In the genomic region with DNA sequence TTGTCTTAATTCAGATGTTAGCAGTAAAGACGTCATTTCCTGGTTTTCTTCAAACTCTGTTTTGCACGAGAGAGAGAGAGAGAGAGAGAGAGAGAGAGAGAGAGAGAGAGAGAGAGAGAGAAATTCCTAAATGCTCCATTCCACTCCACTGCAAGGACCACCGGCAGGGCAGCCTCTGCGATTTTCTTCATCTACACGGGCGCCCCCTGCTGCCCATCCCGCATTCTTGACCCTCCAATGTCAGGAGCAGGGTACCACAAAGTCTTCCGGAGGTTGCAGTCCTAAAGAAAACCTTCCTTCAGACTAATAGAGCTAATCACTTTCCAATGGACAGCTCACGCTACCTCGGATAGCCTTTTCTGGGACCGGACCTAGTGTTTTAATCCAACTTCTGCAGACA, we compare ENCODE assay signal across 7 mouse cellular contexts. TPM values are rescaled to one million over a fixed set of nuclear protein-coding genes. Genes with fewer than 3 reads are reported as not detected.
DNase-seq lines count a peak whose midpoint lies in the region; ATAC-seq and TF ChIP-seq lines count a peak whose summit lies in the region.

No protein-coding gene starts in this region.

- H3K27ac ChIP-seq in limb, embryonic 14.5 days (replicated peaks; ENCODE audit: low read depth, low read length): peak overlapping the region; percentile 98
- no peak overlapping the region for H3K27ac ChIP-seq in midbrain, embryonic 15.5 days

- H3K27me3 ChIP-seq in limb, embryonic 14.5 days (ENCODE audit: control insufficient read depth, insufficient read depth, low read length): no peaks in the 10 kb centered on the region
- peaks cover 7% of the 10 kb centered on the region; the same call in 1 of the 2 replicates for H3K27me3 ChIP-seq in midbrain, embryonic 15.5 days (replicated peaks)

- TF ChIP-seq POLR2A in limb, embryonic 14.5 days (IDR thresholded peaks at IDR 0.05; ENCODE audit: borderline replicate concordance, extremely low read depth, insufficient read depth, insufficient read length): peak; percentile 43; the same call in 1 of the 2 replicates

- peak overlapping the region; percentile 92 for H3K9ac ChIP-seq in limb, embryonic 14.5 days (ENCODE audit: low read depth, low read length, severe bottlenecking)
- peak overlapping the region; percentile 47; the same call in 1 of the 2 replicates for H3K9ac ChIP-seq in midbrain, embryonic 15.5 days

- H3K4me1 ChIP-seq in limb, embryonic 14.5 days (ENCODE audit: control insufficient read depth, insufficient read depth, low read length): peaks cover 26% of the 10 kb centered on the region
- peaks cover 8% of the 10 kb centered on the region for H3K4me1 ChIP-seq in midbrain, embryonic 15.5 days

- H3K4me2 ChIP-seq in limb, embryonic 14.5 days (replicated peaks; ENCODE audit: low read depth, low read length, severe bottlenecking): peak overlapping the region; percentile 62
- H3K4me2 ChIP-seq in midbrain, embryonic 15.5 days: peak overlapping the region; percentile 100

- under 1% methylated on average over 11 of the region's 11 CpGs for WGBS in limb, embryonic 14.5 days
- WGBS in midbrain, embryonic 15.5 days: 0% methylated on average over 11 of the region's 11 CpGs

- peaks cover 11% of the 10 kb centered on the region; the same call in 1 of the 2 replicates for H3K36me3 ChIP-seq in limb, embryonic 14.5 days (ENCODE audit: control insufficient read depth, insufficient read depth, low read length)
- no peaks in the 10 kb centered on the region for H3K36me3 ChIP-seq in midbrain, embryonic 15.5 days (replicated peaks)

- H3K9me3 ChIP-seq in limb, embryonic 14.5 days (ENCODE audit: control insufficient read depth, low read length): no peaks in the 10 kb centered on the region
- no peaks in the 10 kb centered on the region for H3K9me3 ChIP-seq in midbrain, embryonic 15.5 days

- ATAC-seq in limb, embryonic 14.5 days (ENCODE audit: low FRiP score, low read depth): peak; percentile 89
- ATAC-seq in midbrain, embryonic 15.5 days (replicated peaks): peak; percentile 90

- H3K4me3 ChIP-seq in limb, embryonic 14.5 days (replicated peaks; ENCODE audit: low read length): peak overlapping the region; percentile 95
- peak overlapping the region; percentile 85 for H3K4me3 ChIP-seq in midbrain, embryonic 15.5 days

- peak; percentile 77 for DNase-seq in adrenal gland, adult 2 months
- DNase-seq in embryo, embryonic 11.5 days (ENCODE audit: low read depth, low spot score): peak; percentile 79
- DNase-seq in heart, adult 18-20 months: peak; percentile 77 to 91
- peak; percentile 78 for DNase-seq in kidney, adult 18-20 months
- DNase-seq in limb, embryonic 14.5 days (ENCODE audit: low spot score): peak; percentile 94
- DNase-seq in spleen, postnatal 14 days (ENCODE audit: low spot score in 2 of 2): peak; percentile 22 to 36

RNA-seq across cellular contexts. Expression of a gene that starts 0.5 kb away (rescaled TPM):
- total RNA-seq in adrenal gland, adult 2 months (2021): 10 to 100 TPM; 12.7 to 15.1 TPM
- 13.0 and 13.4 TPM in 2 replicates for polyA plus RNA-seq in adrenal gland, adult 2 months (2012; rRNA removed)
- 10 to 100 TPM; 38.5 to 43.3 TPM for total RNA-seq in heart, adult 18-20 months (2021)
- polyA plus RNA-seq in limb, embryonic 14.5 days (2012; rRNA removed): 82.5 and 83.3 TPM in 2 replicates
- polyA plus RNA-seq in limb, embryonic 14.5 days (2014; fragmentation: Nextera tagmentation; extraction: Ambion mirVana): 104 and 119 TPM in 2 replicates
- polyA plus RNA-seq in midbrain, embryonic 15.5 days (2015; fragmentation: Nextera tagmentation; extraction: Ambion mirVana): 1.1 and 1.4 TPM in 2 replicates

Comparison
In these comparisons a context has a peak if more than half of its experiments do, and no peak if none do; other contexts are left out.
1. DNase-seq: peak in every context shown above with its lines; median percentile 94 in limb, embryonic 14.5 days; 84 in heart, adult 18-20 months; 79 in embryo, embryonic 11.5 days; 78 in kidney, adult 18-20 months; 77 in adrenal gland, adult 2 months; 29 in spleen, postnatal 14 days.